Mouse (Mus musculus): ENCODE data around the gene Irf2. TPM values are rescaled to one million over a fixed set of nuclear protein-coding genes. Genes with fewer than 3 reads are reported as not detected.

Gene Irf2
- total RNA-seq, 2 experiments from 2014 or later: 34.2 to 41.5 TPM

GRCm38 (mm10) chr8:46794317-46794716 lies 54.8 kb downstream of the Irf2 start:
- DNase-seq (ENCODE audit: low spot score in 2 of 2): no peak

- DNase-seq (ENCODE audit: low spot score in 2 of 2): no peak
Observed at GRCm38 (mm10) chr8:46799212-46799611, 59.7 kb downstream of the Irf2 start.

- no peak for DNase-seq (ENCODE audit: low spot score in 2 of 2)
Observed at GRCm38 (mm10) chr8:46799706-46800105, 60.2 kb downstream of the Irf2 start.

- no peak for DNase-seq (ENCODE audit: low spot score in 2 of 2)
Observed at GRCm38 (mm10) chr8:46801153-46801684, 61.7 kb downstream of the Irf2 start.

GRCm38 (mm10) chr8:46802009-46802408 lies 62.5 kb downstream of the Irf2 start:
- DNase-seq (ENCODE audit: low spot score in 2 of 2): no peak

- DNase-seq (ENCODE audit: low spot score in 2 of 2): no peak
Observed at GRCm38 (mm10) chr8:46804721-46805120, 65.2 kb downstream of the Irf2 start.

GRCm38 (mm10) chr8:46811021-46811622 lies 71.6 kb downstream of the Irf2 start:
- DNase-seq (ENCODE audit: low spot score in 2 of 2): no peak

- DNase-seq (ENCODE audit: low spot score in 2 of 2): no peak
Observed at GRCm38 (mm10) chr8:46811944-46812343, 72.4 kb downstream of the Irf2 start.

GRCm38 (mm10) chr8:46812966-46813365 lies 73.4 kb downstream of the Irf2 start:
- DNase-seq (ENCODE audit: low spot score in 2 of 2): no peak

GRCm38 (mm10) chr8:46818106-46818989 lies 78.8 kb downstream of the Irf2 start:
- DNase-seq (ENCODE audit: low spot score in 2 of 2): no peak

- DNase-seq (ENCODE audit: low spot score in 2 of 2): no peak
Observed at GRCm38 (mm10) chr8:46818990-46819288, 79.4 kb downstream of the Irf2 start.

GRCm38 (mm10) chr8:46828734-46829413 lies 89.3 kb downstream of the Irf2 start:
- no peak for DNase-seq (ENCODE audit: low spot score in 2 of 2)

GRCm38 (mm10) chr8:46829414-46830111 lies 90.0 kb downstream of the Irf2 start:
- DNase-seq (ENCODE audit: low spot score in 2 of 2): no peak

GRCm38 (mm10) chr8:46830112-46830855 lies 90.8 kb downstream of the Irf2 start:
- DNase-seq (ENCODE audit: low spot score in 2 of 2): no peak

GRCm38 (mm10) chr8:46831916-46832315 lies 92.4 kb downstream of the Irf2 start:
- no peak for DNase-seq (ENCODE audit: low spot score in 2 of 2)

- DNase-seq (ENCODE audit: low spot score in 2 of 2): no peak
Observed at GRCm38 (mm10) chr8:46832399-46832798, 92.9 kb downstream of the Irf2 start.

- DNase-seq (ENCODE audit: low spot score in 2 of 2): no peak
Observed at GRCm38 (mm10) chr8:46833763-46834162, 94.2 kb downstream of the Irf2 start.

GRCm38 (mm10) chr8:46834440-46834839 lies 94.9 kb downstream of the Irf2 start:
- no peak for DNase-seq (ENCODE audit: low spot score in 2 of 2)

GRCm38 (mm10) chr8:46836011-46836652 lies 96.6 kb downstream of the Irf2 start:
- DNase-seq (ENCODE audit: low spot score in 2 of 2): peak in 1 of 2 experiments; percentile 36

- DNase-seq (ENCODE audit: low spot score in 2 of 2): no peak
Observed at GRCm38 (mm10) chr8:46836949-46837348, 97.4 kb downstream of the Irf2 start.

All from gastrocnemius, postnatal 4 days (tissue).